Mouse (Mus musculus) ES-E14 (cell line): ENCODE results near the gene Tnfrsf13c.

Experiments used
- CHD2 ChIP-seq: IDR thresholded peaks from 2 replicates; pipeline ENCODE4 v1.6.1; 2014; ENCODE audit warnings: mild to moderate bottlenecking, low read depth, low read length, inconsistent platforms
- HCFC1 ChIP-seq: IDR thresholded peaks from 2 replicates; pipeline ENCODE4 v1.6.1; 2012; ENCODE audit warnings: low read length, inconsistent platforms, borderline replicate concordance; ENCODE audit not compliant: insufficient read depth
- ZNF384 ChIP-seq: IDR thresholded peaks from 2 replicates; pipeline ENCODE4 v1.6.1; 2012; ENCODE audit warnings: low read depth, low read length, inconsistent platforms

DNA sequence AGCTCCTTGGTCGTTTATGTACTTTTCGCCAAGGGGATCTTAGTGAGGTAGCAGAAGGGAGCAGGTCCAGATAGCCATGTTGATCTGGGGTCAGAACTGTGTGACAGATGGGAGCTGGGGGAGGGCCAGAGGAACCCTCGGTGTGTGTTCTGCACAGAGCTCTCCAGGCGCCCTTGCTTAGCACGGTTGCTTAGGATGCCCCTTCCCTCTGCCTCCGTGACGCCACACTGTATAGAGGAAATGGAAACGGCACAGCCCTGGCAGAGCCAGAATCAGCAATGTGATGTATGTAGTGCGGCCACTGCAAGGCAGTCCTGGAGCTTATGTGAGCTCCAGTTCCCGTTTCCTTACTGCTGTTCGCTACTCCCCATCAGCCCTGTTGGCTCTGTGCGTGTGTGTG is 27.9 kb downstream of the Tnfrsf13c start:
- TF ChIP-seq CHD2: no peak
- no peak for TF ChIP-seq HCFC1
- TF ChIP-seq ZNF384: no peak
